Mouse (Mus musculus): ENCODE data around the gene Emc10.

Emc10 gene

DNA sequence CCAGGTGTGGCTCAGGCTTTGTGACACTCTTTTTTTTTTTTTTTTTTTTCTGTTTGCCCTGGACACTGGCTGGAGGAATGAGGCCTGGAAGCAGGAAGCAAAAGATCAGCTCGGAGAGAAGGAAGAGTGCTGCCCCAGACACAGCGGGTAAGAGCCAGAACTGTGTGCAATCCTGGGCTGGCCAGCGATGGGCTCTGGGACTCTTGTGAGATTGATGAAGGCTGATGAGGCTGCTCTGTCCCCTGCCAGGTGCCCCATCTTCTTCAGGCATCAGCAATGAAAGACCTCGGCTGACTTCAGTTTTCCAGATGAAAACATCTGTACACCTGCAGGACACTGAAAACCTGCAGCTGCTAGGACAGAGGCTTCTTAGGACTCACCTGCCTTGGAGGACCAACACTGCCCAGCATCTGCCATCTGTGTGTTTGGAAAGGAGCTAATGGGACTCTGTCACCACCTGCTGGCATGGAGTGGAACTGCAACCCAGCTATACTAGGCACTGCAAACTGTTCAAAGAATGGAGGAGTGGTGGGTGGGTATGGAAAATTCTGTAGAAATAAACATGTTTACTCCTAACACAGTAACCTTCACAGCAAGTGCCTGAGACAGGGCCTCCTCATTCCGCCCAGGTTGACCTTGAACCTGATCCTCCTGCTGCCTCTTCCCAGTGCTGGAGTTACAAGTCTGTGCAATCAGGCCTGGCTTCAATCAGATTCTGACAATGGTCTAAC is 11.3 kb downstream of the Emc10 start:
- no peak for DNase-seq (ENCODE audit: low spot score)

DNA sequence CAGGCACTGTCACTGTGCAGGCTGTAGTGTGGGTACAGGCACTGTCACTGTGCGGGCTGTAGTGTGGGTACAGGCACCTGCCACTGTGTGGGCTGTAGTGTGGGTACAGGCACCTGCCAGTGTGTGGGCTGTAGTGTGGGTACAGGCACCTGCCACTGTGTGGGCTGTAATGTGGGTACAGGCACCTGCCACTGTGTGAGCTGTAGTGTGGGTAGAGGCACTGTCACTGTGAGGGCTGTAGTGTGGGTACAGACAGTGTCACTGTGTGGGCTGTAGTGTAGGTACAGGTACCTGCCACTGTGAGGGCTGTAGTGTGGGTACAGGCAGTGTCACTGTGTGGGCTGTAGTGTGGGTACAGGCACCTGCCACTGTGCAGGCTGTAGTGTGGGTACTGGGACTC is 12.2 kb downstream of the Emc10 start:
- DNase-seq (ENCODE audit: low spot score), result no peak

DNA sequence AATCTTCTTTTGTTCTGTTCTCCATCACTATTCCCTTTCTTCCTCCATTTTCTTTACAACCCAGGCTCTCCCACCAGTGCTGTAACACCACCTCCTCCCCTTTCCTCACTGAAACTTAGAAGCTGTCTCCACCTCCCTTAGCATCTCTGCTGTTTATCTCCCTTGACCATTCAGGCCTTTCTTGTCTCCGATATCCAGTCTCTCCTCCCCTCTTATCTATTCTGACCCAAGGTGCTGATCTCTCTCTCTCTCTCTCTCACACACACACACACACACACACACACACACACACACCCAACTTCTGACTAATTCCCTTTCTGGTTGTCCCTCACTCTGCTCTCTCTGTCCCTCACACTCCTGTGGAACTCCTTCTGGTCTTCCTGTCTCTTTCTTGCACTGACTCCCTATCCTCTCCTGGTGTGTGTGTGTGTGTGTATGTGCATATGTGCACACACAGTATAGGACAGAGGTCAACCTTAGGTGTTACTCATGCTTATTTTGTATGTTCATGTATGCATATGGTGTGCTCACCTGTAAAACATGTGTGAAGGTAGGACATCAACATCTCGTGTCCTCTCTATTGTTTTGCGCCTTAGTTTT is 13.4 kb downstream of the Emc10 start:
- DNase-seq (ENCODE audit: low spot score), result no peak

DNA sequence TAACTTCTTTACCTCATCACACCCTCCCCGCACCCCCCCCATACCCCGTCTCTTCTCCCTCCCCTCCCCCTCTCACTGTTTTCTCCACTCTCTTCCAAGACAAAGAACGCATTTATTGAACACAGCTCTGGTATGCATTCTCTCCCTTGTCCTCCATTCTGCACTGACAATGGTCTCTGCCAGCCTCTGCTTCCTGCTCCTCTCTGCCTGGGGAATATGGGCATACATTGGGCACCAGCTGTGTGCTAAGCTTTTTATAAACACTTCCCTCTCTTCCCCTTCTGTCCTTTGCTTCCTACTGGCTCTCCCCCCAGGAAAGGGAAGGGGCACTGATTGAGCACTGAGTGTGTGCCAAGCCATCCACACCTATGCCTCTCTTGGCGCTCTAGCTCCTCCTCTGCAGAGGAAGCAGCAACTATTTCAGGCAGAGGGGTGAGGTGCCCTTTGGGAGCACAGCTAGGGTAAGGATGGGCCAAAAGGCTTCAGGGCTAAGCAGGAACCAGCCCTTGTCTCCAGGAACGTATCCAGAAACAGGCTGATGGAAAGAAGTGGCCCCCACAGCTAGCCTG is 21.2 kb downstream of the Emc10 start:
- no peak for DNase-seq (ENCODE audit: low spot score)

DNA sequence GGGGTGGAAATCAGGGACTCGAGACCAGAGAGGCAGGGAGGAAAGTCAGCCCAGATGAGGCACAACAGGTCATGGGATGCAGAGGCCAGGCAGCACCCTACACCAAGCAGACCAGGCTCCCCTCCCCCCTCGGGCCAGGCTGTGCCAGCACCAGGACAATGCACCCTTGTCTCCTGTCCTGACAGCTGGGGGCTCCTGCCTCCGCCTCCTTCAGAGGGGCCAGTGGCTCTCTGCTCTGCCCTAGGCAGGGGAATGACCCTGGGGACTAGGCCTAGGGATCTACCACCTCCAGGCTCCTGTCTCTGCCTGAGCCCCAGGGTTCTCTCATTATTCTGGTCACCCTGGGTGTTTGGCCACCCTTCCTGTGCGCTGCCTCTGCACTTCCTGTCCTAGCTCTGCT is 21.9 kb downstream of the Emc10 start:
- no peak for DNase-seq (ENCODE audit: low spot score)

DNA sequence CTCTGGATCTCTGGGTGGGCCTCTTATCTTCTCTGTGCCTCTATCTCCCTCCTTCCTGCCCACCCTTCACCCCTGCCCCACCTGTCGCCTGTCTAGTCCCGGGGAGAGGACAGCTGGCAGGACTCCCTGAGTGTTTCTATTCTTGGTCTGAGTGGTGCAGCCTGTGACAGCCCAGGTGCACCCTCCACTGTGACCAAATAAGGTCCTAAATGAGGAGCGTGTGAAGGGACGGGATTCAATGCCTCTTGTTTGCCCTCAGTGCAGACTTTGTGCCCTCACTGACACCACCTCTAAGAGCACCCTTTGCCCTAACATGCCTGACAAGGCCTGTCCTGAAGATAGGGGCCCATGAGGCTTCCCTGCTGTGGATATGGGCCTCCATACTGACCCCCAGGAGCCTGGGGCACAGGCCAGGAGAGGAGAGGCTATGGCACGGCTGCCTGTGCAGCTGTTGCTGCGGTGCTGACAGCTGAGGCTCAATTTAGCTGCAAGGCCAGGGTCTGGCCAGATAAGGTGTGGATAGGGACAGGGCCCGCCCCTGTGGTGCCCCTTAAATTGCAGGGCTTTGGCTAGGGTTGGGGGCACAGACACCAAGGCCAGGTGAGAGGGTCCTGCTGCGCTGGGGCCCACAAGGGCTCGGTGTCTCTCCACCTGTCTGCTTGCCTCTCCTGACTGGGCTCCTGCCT is 23.2 kb downstream of the Emc10 start:
- no peak for DNase-seq (ENCODE audit: low spot score)

DNA sequence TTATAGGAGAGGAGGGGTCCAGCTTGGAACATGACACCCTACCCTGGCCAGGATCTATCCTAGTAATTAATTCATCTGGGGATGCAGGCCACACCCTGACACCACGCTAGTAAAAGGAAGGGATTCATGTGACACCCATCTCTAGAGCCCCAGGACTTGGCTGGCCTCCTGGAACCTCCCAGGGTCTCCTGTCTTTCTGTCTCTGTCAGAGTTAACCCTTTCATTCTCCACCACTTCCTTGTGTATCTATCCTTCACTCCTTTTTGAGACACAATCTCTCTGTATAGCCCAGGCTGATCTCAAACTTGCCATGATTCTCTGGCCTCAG is 23.8 kb downstream of the Emc10 start:
- no peak for DNase-seq (ENCODE audit: low spot score)

DNA sequence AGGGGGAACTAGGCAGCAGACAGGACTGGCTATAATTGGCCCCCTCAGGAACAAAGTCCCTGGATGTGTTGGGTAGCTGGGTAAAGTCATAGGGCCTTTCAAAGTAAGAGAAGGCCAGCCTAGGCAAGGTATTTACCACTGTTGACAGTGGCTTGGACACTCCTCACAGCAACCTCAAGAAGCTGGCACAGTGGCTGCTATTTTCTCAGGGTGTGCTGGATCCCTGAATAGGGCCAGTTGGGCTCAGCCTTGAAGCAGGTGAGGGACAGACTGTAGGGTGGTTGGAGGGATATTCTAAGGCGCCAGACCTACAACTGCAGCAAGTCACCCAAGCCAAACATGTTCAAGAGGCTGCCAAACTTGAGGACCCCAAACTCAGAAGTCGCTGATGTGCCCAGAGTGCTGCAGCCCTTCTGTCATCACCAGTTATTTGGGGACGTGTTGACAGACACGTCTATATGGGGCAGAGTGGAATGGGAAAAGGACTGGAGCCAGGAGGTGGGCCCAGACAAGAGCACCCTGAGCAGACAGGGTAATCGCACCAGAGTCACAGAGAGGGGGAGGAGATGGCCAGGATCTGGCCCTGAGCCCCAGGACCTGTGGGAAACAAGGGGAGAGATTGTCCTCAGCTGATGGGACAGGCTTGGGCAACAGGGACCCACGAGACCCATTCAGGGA is 24.3 kb downstream of the Emc10 start:
- no peak for DNase-seq (ENCODE audit: low spot score)

DNA sequence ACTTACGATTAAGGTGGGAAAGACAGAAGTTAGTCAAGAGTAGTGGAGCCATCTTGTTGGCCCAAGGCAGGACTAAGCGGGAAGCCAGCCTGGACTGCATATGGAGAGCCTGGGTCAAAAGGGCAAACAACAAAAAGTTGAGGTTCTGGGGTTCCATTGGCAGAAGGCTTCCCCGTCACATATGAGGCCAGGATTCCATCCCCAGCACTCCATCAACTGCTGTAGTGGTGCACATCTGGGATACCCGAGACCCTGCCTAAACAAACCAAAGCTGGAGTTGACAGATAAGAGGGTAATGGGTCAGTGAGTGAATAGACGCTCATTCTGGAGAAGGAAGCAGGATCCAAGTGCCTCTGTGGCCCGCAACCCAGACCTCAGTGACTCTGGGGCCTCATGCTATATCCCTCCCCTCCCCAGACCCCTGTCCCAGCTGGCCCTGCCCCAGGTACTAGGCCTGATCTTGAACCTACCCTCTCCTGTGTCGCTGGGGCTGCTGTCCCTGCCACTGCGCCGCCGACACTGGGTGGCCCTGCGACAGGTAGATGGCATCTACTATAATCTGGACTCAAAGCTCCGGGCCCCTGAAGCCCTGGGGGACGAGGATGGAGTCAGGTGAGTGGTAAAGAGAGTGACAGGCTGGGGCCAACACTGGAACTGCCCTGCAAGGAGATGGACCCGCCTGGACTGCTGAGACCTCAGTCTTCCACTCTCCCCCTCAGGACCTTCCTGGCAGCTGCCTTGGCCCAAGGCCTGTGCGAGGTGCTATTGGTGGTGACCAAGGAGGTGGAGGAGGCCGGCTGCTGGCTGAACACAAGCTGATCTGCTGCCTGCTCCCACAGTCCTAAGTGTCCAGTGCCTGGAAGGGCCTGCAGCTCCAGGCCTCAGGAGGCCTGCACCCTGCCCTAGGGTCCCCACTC is 25.4 kb downstream of the Emc10 start:
- DNase-seq (ENCODE audit: low spot score), result no peak

DNA sequence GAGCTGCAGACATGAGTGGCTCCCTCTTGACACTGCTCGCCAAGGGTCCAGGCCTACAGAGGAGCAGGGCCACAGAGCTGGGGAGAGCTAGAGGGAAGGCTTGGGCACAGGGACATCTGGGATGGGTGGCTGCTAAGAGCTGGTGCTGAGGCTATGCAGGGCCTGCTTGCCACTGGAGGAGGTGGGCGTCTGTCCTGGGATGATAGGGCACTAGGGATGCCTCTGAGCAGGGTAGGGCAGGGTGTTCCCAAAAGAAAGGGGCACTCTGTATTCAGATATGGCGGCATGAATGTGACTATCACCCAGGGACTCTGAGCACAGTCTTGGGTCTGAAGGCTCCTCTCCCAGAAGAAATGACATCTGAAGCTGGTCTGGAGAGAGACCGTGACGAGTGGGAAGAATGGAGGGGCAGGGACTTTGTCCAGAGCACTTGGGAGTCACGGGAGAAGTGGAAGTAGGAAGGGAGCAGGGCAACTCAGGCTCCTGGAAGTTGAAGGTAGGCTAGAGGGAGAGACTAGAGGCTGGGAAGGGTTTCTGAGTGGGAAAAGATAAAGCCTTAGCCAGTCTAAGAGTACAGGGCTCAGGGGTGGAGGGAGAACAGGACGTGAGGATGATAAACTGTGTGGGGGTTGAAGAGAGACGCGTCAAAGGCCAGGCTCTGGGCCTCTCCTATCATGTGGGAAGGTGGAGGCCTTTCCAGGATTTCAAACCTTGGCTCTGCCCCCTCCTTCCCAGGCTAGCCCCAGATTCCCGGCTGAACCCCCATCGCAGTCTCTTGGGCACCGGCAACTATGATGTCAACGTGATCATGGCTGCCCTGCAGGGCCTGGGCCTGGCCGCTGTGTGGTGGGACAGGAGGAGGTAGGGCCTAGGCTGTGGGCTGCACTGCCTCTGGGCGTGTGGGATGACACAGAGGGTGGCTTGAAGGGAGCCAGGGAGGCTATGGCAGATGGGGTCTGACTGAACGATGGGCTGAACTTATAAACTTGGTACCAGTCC is 26.4 kb downstream of the Emc10 start:
- DNase-seq (ENCODE audit: low spot score), result no peak

DNA sequence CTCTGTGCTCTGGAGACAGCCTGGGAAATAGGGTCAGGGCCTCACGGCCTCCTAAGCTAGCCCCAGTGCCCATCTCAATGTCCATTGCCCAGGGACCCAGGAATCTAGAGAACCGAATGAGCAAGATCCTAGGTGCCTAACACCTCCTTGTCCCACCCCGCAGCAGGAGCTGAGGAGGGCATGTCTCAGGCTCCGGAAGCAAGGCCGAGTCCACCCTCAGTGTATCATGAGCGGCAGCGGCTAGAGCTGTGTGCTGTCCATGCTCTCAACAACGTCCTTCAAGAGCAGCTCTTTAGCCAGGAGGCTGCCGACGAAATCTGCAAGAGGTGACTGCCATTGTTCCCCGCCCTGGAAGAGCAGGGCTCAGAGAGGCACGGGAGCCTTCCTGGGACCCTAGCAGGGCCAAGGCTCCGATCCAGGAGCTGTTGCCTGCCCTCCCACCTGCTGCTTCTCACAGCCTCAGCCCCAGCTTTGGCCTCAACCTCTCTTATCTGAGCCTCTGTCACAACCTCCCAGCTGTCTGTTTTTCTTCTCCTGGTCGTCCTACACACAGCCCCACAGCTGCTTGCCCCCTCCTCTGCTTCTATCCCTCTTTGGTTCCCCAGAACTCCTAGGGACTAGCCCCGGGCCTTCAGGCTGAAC is 27.6 kb downstream of the Emc10 start:
- DNase-seq (ENCODE audit: low spot score), result no peak

DNA sequence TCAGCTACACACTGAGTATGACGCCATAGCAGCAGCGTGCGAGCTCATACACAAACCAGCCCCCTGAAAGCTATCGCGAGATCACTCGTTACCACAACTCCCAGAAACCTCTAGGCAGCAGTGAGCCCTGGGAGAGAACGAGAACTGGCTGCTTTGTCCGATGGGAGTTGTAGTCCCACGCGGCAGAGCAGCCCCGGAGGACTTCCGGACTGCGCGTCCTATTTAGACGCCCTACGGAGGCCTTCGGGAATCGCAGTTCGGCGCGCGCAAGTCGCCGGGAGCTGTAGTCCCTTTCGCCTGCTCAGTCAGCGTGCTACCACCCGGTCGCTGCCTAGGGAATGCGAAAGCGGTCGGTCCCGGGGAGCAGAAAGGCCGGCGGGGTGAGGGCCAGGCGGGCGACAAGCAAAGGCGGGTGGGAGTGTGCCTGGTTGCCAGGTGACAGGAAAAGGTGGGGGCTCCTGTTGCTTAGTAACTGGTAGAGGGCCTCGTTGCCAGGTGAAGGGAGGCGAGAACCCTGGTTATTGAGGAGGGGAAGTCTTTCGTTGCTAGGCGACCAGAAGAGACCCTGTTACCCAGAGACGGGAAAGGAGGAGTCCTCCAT is 28.4 kb downstream of the Emc10 start, which contains the start of gene Josd2:
Josd2 (plus strand) TSS at position 170 of the 601 bp plus-strand sequence.
- peak; percentile 97 for DNase-seq (ENCODE audit: low spot score)

DNA sequence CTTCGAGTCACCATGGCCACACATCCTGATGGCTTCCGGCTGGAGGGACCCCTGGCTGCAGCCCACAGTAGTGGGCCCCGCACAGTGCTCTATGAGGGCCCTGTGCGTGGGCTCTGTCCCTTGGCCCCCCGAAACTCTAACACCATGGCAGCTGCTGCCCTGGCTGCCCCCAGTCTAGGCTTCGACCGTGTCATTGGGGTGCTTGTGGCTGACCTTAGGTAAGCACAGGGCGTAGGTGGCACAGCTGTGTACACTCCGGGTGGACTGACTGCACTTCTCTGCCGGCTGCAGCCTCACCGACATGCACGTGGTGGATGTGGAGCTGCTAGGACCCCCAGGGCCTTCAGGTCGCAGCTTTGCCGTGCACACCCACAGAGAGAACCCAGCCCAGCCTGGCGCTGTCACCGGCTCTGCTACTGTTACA is 29.4 kb downstream of the Emc10 start:
- DNase-seq (ENCODE audit: low spot score), result no peak

DNA sequence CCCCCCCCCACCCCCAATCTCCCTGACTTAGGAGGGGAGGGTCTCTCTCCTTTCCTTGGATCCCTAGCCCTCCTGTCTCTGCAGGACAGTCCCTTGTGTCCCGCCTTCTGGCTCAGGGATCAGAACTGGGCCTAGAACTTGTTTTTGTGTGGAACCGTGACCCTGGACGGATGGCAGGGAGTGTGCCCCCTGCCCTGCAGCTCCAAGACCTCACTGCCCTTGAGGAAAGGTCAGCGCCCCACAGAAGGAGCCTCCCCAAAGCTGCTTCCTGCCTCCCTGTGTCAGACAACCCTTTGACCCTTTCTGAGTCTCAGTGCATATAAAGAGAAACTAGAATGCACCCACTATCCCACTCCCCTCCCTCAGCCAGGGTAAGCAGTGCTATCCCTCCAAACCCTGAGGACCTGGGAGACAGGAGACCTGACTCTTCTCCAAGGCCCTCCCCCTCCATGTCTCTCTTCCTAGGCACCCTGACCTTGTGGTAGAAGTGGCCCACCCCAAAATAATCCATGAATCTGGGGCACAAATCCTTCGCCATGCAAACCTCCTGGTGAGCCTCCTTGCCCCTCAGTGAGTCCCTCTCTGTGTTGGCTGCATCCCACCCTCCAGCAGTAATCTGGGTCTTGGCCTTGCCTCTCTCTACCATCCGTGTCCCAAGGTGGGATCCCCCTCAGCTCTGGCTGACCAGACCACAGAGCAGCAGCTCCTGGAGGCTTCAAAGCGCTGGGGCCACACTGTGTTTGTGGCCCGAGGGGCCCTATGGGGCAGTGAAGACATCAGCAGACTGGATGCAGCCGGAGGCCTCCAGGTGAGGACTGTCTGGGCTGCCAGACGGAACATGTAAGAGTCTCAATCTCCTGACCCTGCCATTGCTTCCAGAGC is 30.1 kb downstream of the Emc10 start:
- DNase-seq (ENCODE audit: low spot score), result no peak

DNA sequence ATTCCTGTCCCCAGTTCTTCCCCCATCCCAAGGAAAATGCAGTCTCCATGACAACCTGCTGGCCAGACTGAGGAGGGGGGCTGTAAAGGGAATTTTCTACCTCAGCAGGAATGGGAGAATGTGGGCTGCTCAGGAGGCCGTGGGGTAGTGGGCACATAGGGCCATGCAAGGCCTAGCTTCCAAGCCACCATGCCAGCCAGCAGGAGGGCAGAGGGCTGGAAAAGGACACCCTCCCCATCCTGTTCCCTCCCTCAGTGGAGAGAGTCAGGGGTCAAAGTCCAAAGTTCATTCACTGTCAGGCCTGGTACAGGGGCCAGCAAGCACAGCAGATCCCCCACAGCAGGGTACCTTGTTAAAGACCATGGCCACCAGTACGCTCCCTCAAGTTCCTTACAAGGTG is 31.2 kb downstream of the Emc10 start, which contains the start of gene Aspdh:
Aspdh (plus strand) TSS at position 281 of the 400 bp plus-strand sequence.
- no peak for DNase-seq (ENCODE audit: low spot score)

DNA sequence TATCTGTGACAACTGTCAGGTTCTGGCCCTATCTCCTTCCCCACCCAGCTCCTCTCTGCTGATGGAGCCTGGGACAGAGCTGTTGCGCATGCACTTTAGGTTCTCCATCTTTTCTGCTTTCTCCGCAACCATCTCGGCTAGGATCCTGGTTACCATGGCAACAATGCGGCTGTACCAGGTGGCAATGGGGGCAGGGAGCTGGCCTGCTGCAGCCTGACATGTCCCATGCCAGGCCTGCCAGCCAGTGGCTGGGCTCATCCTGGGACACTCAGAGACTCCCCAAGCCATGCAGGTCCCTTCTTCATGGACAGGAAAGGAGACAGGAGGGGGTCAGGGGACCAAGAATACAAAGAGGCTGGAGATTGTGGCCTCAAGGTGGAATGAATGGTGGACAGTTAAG is 31.8 kb downstream of the Emc10 start:
- no peak for DNase-seq (ENCODE audit: low spot score)

DNA sequence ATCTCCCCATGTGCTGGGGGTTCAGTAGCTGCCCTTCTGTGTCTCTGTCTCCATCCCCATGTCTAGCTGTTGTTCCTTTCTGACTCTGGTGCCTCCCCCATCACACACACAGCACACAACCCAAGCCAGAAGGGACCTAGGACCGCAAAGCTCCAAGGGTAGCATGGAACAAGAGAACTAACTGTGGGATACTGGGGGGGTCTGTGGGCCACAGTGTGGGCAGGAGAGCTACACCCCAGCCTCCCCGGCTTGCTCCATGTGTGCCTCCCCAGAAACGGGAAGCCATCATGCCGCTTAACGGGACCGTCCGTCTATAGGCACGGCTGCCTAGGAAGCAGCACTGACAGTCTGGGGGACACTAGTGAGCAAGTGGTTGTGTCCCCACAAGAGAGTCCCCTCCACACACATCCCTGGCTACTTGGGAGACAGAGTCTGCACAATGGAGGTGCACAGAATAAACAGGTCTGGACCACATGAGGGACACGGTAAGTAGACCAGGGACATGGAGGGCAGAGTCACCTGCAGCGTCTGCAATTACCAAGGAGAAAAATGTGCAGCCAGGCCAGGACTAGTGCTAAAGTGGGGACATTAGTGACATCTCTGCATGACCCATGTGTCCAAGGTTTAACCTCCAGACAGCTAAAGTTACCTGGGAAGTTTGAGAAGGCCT is 32.6 kb downstream of the Emc10 start:
- DNase-seq (ENCODE audit: low spot score), result no peak

DNA sequence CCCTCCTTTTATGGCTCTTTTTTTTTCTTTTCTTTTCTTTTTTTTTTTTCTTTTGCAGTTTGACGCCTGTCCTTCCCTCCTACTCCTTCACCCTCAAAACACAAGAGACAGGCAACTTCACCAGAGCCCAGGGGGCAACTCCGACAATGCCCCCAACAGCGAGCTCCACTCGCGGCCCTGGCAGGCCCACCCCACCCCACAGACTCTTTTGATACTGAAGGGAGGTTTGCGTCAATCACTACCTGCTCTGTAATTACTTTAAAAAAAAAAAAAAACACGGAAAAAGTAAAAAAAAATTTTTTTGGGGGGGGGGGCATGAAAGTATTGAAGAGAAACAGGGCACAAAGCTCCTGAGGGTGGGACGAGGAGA is 33.3 kb downstream of the Emc10 start:
- DNase-seq (ENCODE audit: low spot score), result no peak

All from ovary, adult 18-20 months (tissue).